Mouse (Mus musculus): ENCODE results near the gene Camk2g. TPM values are rescaled to one million over a fixed set of nuclear protein-coding genes. Genes with fewer than 3 reads are reported as not detected.
A peak's percentile ranks its signal among the peaks of the same experiment; 100 is the strongest.

Gene Camk2g
- total RNA-seq, 2 experiments from 2014 or later: 201 to 207 TPM

GRCm38 (mm10) chr14:20786611-20787015, 7.3 kb downstream of the Camk2g start:
- DNase-seq (ENCODE audit: low spot score in 2 of 2): no peak

GRCm38 (mm10) chr14:20786020-20786419, 7.9 kb downstream of the Camk2g start:
- no peak for DNase-seq (ENCODE audit: low spot score in 2 of 2)

GRCm38 (mm10) chr14:20785231-20785630, 8.7 kb downstream of the Camk2g start:
- no peak for DNase-seq (ENCODE audit: low spot score in 2 of 2)

GRCm38 (mm10) chr14:20784708-20785107, 9.2 kb downstream of the Camk2g start:
- DNase-seq (ENCODE audit: low spot score in 2 of 2): no peak

GRCm38 (mm10) chr14:20783526-20783925, 10.4 kb downstream of the Camk2g start:
- DNase-seq (ENCODE audit: low spot score in 2 of 2): no peak

GRCm38 (mm10) chr14:20782860-20783259, 11.0 kb downstream of the Camk2g start:
- no peak for DNase-seq (ENCODE audit: low spot score in 2 of 2)

- no peak for DNase-seq (ENCODE audit: low spot score in 2 of 2)
These were observed 13.7 kb downstream of the Camk2g start for GRCm38 (mm10) chr14:20780217-20780616.

GRCm38 (mm10) chr14:20778496-20778895, 15.4 kb downstream of the Camk2g start:
- no peak for DNase-seq (ENCODE audit: low spot score in 2 of 2)

GRCm38 (mm10) chr14:20775661-20776060, 18.2 kb downstream of the Camk2g start:
- no peak for DNase-seq (ENCODE audit: low spot score in 2 of 2)

GRCm38 (mm10) chr14:20773410-20773809, 20.5 kb downstream of the Camk2g start:
- no peak for DNase-seq (ENCODE audit: low spot score in 2 of 2)

- no peak for DNase-seq (ENCODE audit: low spot score in 2 of 2)
These were observed 21.1 kb downstream of the Camk2g start for GRCm38 (mm10) chr14:20772808-20773207.

GRCm38 (mm10) chr14:20771941-20772340, 21.9 kb downstream of the Camk2g start:
- no peak for DNase-seq (ENCODE audit: low spot score in 2 of 2)

GRCm38 (mm10) chr14:20768581-20768980, 25.3 kb downstream of the Camk2g start:
- DNase-seq (ENCODE audit: low spot score in 2 of 2): peak in 1 of 2 experiments; percentile 22

- DNase-seq (ENCODE audit: low spot score in 2 of 2): no peak
These were observed 26.0 kb downstream of the Camk2g start for GRCm38 (mm10) chr14:20767936-20768335.

GRCm38 (mm10) chr14:20765642-20766258, 28.1 kb downstream of the Camk2g start:
- DNase-seq (ENCODE audit: low spot score in 2 of 2): peak; percentile 92 to 93

- no peak for DNase-seq (ENCODE audit: low spot score in 2 of 2)
These were observed 28.9 kb downstream of the Camk2g start for GRCm38 (mm10) chr14:20764942-20765341.

GRCm38 (mm10) chr14:20758768-20759435, 35.0 kb downstream of the Camk2g start:
- no peak for DNase-seq (ENCODE audit: low spot score in 2 of 2)

- peak; percentile 36 to 44 for DNase-seq (ENCODE audit: low spot score in 2 of 2)
These were observed 36.4 kb downstream of the Camk2g start for GRCm38 (mm10) chr14:20757370-20757907.

GRCm38 (mm10) chr14:20753792-20754191, 40.1 kb downstream of the Camk2g start:
- DNase-seq (ENCODE audit: low spot score in 2 of 2): no peak

GRCm38 (mm10) chr14:20750503-20750902, 43.4 kb downstream of the Camk2g start:
- no peak for DNase-seq (ENCODE audit: low spot score in 2 of 2)

- no peak for DNase-seq (ENCODE audit: low spot score in 2 of 2)
These were observed 44.3 kb downstream of the Camk2g start for GRCm38 (mm10) chr14:20749494-20750051.

- no peak for DNase-seq (ENCODE audit: low spot score in 2 of 2)
These were observed 45.5 kb downstream of the Camk2g start for GRCm38 (mm10) chr14:20748388-20748787.
